Comparison of ENCODE assay signal across 8 mouse cellular contexts in the genomic region with DNA sequence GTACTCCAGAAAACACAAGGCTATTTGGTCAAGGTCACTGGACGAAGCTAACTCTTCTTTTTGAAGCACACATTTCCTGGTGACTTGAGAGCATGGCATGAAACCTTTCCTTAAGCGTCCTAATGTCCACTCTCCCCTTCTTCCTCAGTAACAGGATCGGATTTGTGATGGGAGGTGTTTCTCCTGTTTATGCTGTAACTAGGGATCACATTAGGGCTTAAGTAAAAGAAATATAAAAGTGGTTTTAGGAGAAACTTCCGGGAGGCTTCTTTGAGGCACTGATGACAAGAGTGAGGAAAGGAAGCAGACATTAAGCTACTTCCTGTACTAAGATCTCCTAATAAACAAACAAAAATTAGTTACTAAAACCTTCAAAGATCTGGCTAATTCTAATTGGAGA. TPM values are rescaled to one million over a fixed set of nuclear protein-coding genes. Genes with fewer than 3 reads are reported as not detected.
A peak's percentile ranks its signal among the peaks of the same experiment; 100 is the strongest.
DNase-seq lines count a peak whose midpoint lies in the region; ATAC-seq lines count a peak whose summit lies in the region.

No protein-coding gene starts in this region.

- no peak for ATAC-seq in erythroblast, adult 5-6 weeks (replicated peaks; ENCODE audit: low FRiP score, poor library complexity, severe bottlenecking)
- peak; percentile 24 for ATAC-seq in activated CD4-positive, CD25-positive, alpha-beta regulatory T cell, adult 4 months
- no peak for ATAC-seq in heart, embryonic 11.5 days (replicated peaks; ENCODE audit: insufficient number of reproducible peaks, low FRiP score, low TSS enrichment)
- ATAC-seq in liver, embryonic 12.5 days, result no peak
- ATAC-seq in megakaryocyte-erythroid progenitor cell, adult 5-6 weeks (replicated peaks; ENCODE audit: low FRiP score, low TSS enrichment, poor library complexity, severe bottlenecking), result no peak; the same call in 1 of the 2 replicates

- H3K9me3 ChIP-seq in erythroblast, embryonic 14.5 days (ENCODE audit: control insufficient read depth, low read length), result no peaks in the 10 kb centered on the region
- H3K9me3 ChIP-seq in heart, embryonic 11.5 days (replicated peaks; ENCODE audit: control insufficient read depth, low read length), result no peaks in the 10 kb centered on the region
- H3K9me3 ChIP-seq in liver, embryonic 12.5 days (replicated peaks), result no peaks in the 10 kb centered on the region

- peak overlapping the region; percentile 79 for H3K4me3 ChIP-seq in erythroblast, embryonic 14.5 days (replicated peaks)
- H3K4me3 ChIP-seq in heart, embryonic 11.5 days (ENCODE audit: low read depth, low read length), result peak overlapping the region; percentile 93
- peak overlapping the region; percentile 92 for H3K4me3 ChIP-seq in liver, embryonic 12.5 days

- peak overlapping the region; percentile 70 for H3K27ac ChIP-seq in heart, embryonic 11.5 days (ENCODE audit: low read depth, low read length)
- H3K27ac ChIP-seq in liver, embryonic 12.5 days, result peak overlapping the region; percentile 87

- peak overlapping the region; percentile 87 for H3K9ac ChIP-seq in heart, embryonic 11.5 days (ENCODE audit: low read depth, low read length)
- H3K9ac ChIP-seq in liver, embryonic 12.5 days, result peak overlapping the region; percentile 95

- peak; percentile 16 for DNase-seq in yolk sac, embryonic 10.5 days (ENCODE audit: low spot score)
- DNase-seq in adrenal gland, postnatal 4 days (ENCODE audit: low spot score in 2 of 2), result no peak

- H3K4me1 ChIP-seq in erythroblast, embryonic 14.5 days (ENCODE audit: control insufficient read depth), result peaks cover 49% of the 10 kb centered on the region
- H3K4me1 ChIP-seq in heart, embryonic 11.5 days (ENCODE audit: control insufficient read depth, insufficient read depth, low read length), result no peaks in the 10 kb centered on the region
- H3K4me1 ChIP-seq in liver, embryonic 12.5 days, result peaks cover 56% of the 10 kb centered on the region

- 4% methylated on average over 4 of the region's 4 CpGs for WGBS in heart, embryonic 11.5 days (ENCODE audit: insufficient replicate concordance)
- 2% methylated on average over 4 of the region's 4 CpGs for WGBS in liver, embryonic 12.5 days (ENCODE audit: insufficient replicate concordance)

- peaks cover 9% of the 10 kb centered on the region for H3K36me3 ChIP-seq in erythroblast, embryonic 14.5 days (ENCODE audit: control insufficient read depth)
- no peaks in the 10 kb centered on the region for H3K36me3 ChIP-seq in heart, embryonic 11.5 days (ENCODE audit: control insufficient read depth, insufficient read depth, low read length)
- peaks cover 5% of the 10 kb centered on the region for H3K36me3 ChIP-seq in liver, embryonic 12.5 days

- H3K4me2 ChIP-seq in heart, embryonic 11.5 days, result peak overlapping the region; percentile 77
- peak overlapping the region; percentile 82 for H3K4me2 ChIP-seq in liver, embryonic 12.5 days

- H3K27me3 ChIP-seq in erythroblast, embryonic 14.5 days (ENCODE audit: control insufficient read depth), result no peaks in the 10 kb centered on the region
- no peaks in the 10 kb centered on the region for H3K27me3 ChIP-seq in heart, embryonic 11.5 days (ENCODE audit: control insufficient read depth, insufficient read depth, low read length)
- no peaks in the 10 kb centered on the region for H3K27me3 ChIP-seq in liver, embryonic 12.5 days (replicated peaks)

RNA-seq across cellular contexts. Expression of a gene that starts 0.6 kb away (rescaled TPM):
- polyA plus RNA-seq in erythroblast, embryonic 14.5 days (2012), result 2.4 and 2.7 TPM in 2 replicates
- 15.0 and 21.3 TPM in 2 replicates for total RNA-seq in erythroblast, adult 5-6 weeks (2015; ENCODE audit: low replicate concordance)
- 11.1 and 13.0 TPM in 2 replicates for total RNA-seq in erythroblast, adult 5-6 weeks (2017; ENCODE audit: low replicate concordance)
- polyA plus RNA-seq in activated CD4-positive, CD25-positive, alpha-beta regulatory T cell, adult 4 months (2017; shearing (Covaris generic)), result 10 to 100 TPM; 12.0 to 12.6 TPM
- polyA plus RNA-seq in heart, embryonic 11.5 days (2014; fragmentation: Nextera tagmentation; extraction: Ambion mirVana), result 26.9 and 29.0 TPM in 2 replicates
- 20.6 and 21.7 TPM in 2 replicates for polyA plus RNA-seq in liver, embryonic 12.5 days (2016; fragmentation: Nextera tagmentation; extraction: Ambion mirVana)
- total RNA-seq in megakaryocyte-erythroid progenitor cell, adult 5-6 weeks (2014; fragmentation: Nextera tagmentation), result 21.1 and 21.5 TPM in 2 replicates
- 7.8 and 18.8 TPM in 2 replicates for total RNA-seq in megakaryocyte-erythroid progenitor cell, adult 5-6 weeks (2017)
- 10 to 100 TPM; 34.9 to 36.8 TPM for total RNA-seq in adrenal gland, postnatal 4 days (2021)

RNA-seq across cellular contexts. Expression of a gene that starts 9.3 kb away (rescaled TPM):
- polyA plus RNA-seq in erythroblast, embryonic 14.5 days (2012), result 0.04 TPM in 2 replicates
- 20.4 and 31.3 TPM in 2 replicates for total RNA-seq in erythroblast, adult 5-6 weeks (2015; ENCODE audit: low replicate concordance)
- 23.1 and 25.0 TPM in 2 replicates for total RNA-seq in erythroblast, adult 5-6 weeks (2017; ENCODE audit: low replicate concordance)
- polyA plus RNA-seq in activated CD4-positive, CD25-positive, alpha-beta regulatory T cell, adult 4 months (2017; shearing (Covaris generic)), result 100 to 1,000 TPM; 100 to 103 TPM
- polyA plus RNA-seq in heart, embryonic 11.5 days (2014; fragmentation: Nextera tagmentation; extraction: Ambion mirVana), result 59.1 and 67.4 TPM in 2 replicates
- polyA plus RNA-seq in liver, embryonic 12.5 days (2016; fragmentation: Nextera tagmentation; extraction: Ambion mirVana), result 49.6 and 55.3 TPM in 2 replicates
- total RNA-seq in megakaryocyte-erythroid progenitor cell, adult 5-6 weeks (2014; fragmentation: Nextera tagmentation), result 51.5 and 57.9 TPM in 2 replicates
- total RNA-seq in megakaryocyte-erythroid progenitor cell, adult 5-6 weeks (2017), result 84.5 and 101 TPM in 2 replicates
- total RNA-seq in adrenal gland, postnatal 4 days (2021), result 100 to 1,000 TPM; 106 to 108 TPM

RNA-seq across cellular contexts. Expression of a gene that starts 43.1 kb away (rescaled TPM):
- 5.1 and 6.1 TPM in 2 replicates for polyA plus RNA-seq in erythroblast, embryonic 14.5 days (2012)
- 30.1 and 32.5 TPM in 2 replicates for total RNA-seq in erythroblast, adult 5-6 weeks (2015; ENCODE audit: low replicate concordance)
- total RNA-seq in erythroblast, adult 5-6 weeks (2017; ENCODE audit: low replicate concordance), result 9.3 and 26.3 TPM in 2 replicates
- polyA plus RNA-seq in activated CD4-positive, CD25-positive, alpha-beta regulatory T cell, adult 4 months (2017; shearing (Covaris generic)), result 10 to 100 TPM; 77.8 to 80.2 TPM
- polyA plus RNA-seq in heart, embryonic 11.5 days (2014; fragmentation: Nextera tagmentation; extraction: Ambion mirVana), result 188 and 201 TPM in 2 replicates
- 109 and 116 TPM in 2 replicates for polyA plus RNA-seq in liver, embryonic 12.5 days (2016; fragmentation: Nextera tagmentation; extraction: Ambion mirVana)
- 91.7 and 93.1 TPM in 2 replicates for total RNA-seq in megakaryocyte-erythroid progenitor cell, adult 5-6 weeks (2014; fragmentation: Nextera tagmentation)
- total RNA-seq in megakaryocyte-erythroid progenitor cell, adult 5-6 weeks (2017), result 56.0 and 72.4 TPM in 2 replicates
- 10 to 100 TPM; 97.2 to 98.1 TPM for total RNA-seq in adrenal gland, postnatal 4 days (2021)

RNA-seq across cellular contexts. Expression of a gene that starts 51.4 kb away (rescaled TPM):
- polyA plus RNA-seq in erythroblast, embryonic 14.5 days (2012), result 0.01 and 0.14 TPM in 2 replicates
- total RNA-seq in erythroblast, adult 5-6 weeks (2015; ENCODE audit: low replicate concordance), result 5.2 and 7.5 TPM in 2 replicates
- 4.0 and 11.5 TPM in 2 replicates for total RNA-seq in erythroblast, adult 5-6 weeks (2017; ENCODE audit: low replicate concordance)
- polyA plus RNA-seq in activated CD4-positive, CD25-positive, alpha-beta regulatory T cell, adult 4 months (2017; shearing (Covaris generic)), result under 1 TPM in 1 of 2 experiments, not detected in 1; 0.07 TPM
- polyA plus RNA-seq in heart, embryonic 11.5 days (2014; fragmentation: Nextera tagmentation; extraction: Ambion mirVana), result 8.9 and 13.1 TPM in 2 replicates
- polyA plus RNA-seq in liver, embryonic 12.5 days (2016; fragmentation: Nextera tagmentation; extraction: Ambion mirVana), result 0.65 and 0.67 TPM in 2 replicates
- total RNA-seq in megakaryocyte-erythroid progenitor cell, adult 5-6 weeks (2014; fragmentation: Nextera tagmentation), result 0.07 and 4.2 TPM in 2 replicates
- total RNA-seq in megakaryocyte-erythroid progenitor cell, adult 5-6 weeks (2017), result 0.15 and 0.61 TPM in 2 replicates
- total RNA-seq in adrenal gland, postnatal 4 days (2021), result 10 to 100 TPM; 20.5 to 24.6 TPM

Comparison
In these comparisons a context has a peak if more than half of its experiments do, and no peak if none do; other contexts are left out.
1. RNA of a gene that starts 9.3 kb away (polyA plus RNA-seq): 100 to 103 TPM in activated CD4-positive, CD25-positive, alpha-beta regulatory T cell, adult 4 months, 59.1 to 67.4 TPM in heart, embryonic 11.5 days and 49.6 to 55.3 TPM in liver, embryonic 12.5 days; 0.04 TPM in erythroblast, embryonic 14.5 days; every median in the first group is over 10 times any median in the second.
2. RNA of a gene that starts 43.1 kb away (polyA plus RNA-seq): 188 to 201 TPM in heart, embryonic 11.5 days, 109 to 116 TPM in liver, embryonic 12.5 days and 77.8 to 80.2 TPM in activated CD4-positive, CD25-positive, alpha-beta regulatory T cell, adult 4 months; 5.1 to 6.1 TPM in erythroblast, embryonic 14.5 days; every median in the first group is over 10 times any median in the second.
3. Peak in every context shown above with its lines, with median percentiles within 50 percentile points of each other: H3K4me3 ChIP-seq.